Mouse (Mus musculus): Measurements from ENCODE around the gene Gm11114. TPM values are rescaled to one million over a fixed set of nuclear protein-coding genes. Genes with fewer than 3 reads are reported as not detected.

Gene Gm11114
- not detected for polyA plus RNA-seq (2014; fragmentation: Illumina TruSeq; extraction: RNeasy Lipid Tissue Mini Kit (QIAGEN cat#74804); ENCODE audit: insufficient read depth, low read depth, low replicate concordance)

GRCm38 (mm10) chr9:85312473-85312872, at the start of gene Gm11114:
Gm11114 (plus strand) TSS chr9:85312773.

GRCm38 (mm10) chr9:85327242-85328211, 15.0 kb downstream of the Gm11114 start, which contains the start of gene Tent5a:
Tent5a (minus strand) TSS chr9:85327348.

Other genes with a start within 250 kb of the Gm11114 start
- 5.3 TPM for gene Tent5a, start 14.6 kb downstream of the Gm11114 start, polyA plus RNA-seq (2014; fragmentation: Illumina TruSeq; extraction: RNeasy Lipid Tissue Mini Kit (QIAGEN cat#74804); ENCODE audit: insufficient read depth, low read depth, low replicate concordance)

Measured in lung, adult 10 weeks (tissue).